Mouse (Mus musculus): Measurements from ENCODE around the gene Spata25. TPM values are rescaled to one million over a fixed set of nuclear protein-coding genes. Genes with fewer than 3 reads are reported as not detected.

Spata25 gene
- polyA plus RNA-seq, 1 experiment from 2014 or later: not detected

- H3K4me2 ChIP-seq (ENCODE audit: low read length): peak within 1 kb of the TSS; percentile 61
- peaks cover 14% of the 10 kb centered on the region for H3K4me1 ChIP-seq (ENCODE audit: control insufficient read depth, insufficient read depth, low read length)
- peak; percentile 99 for ATAC-seq
- 1% methylated on average over 32 of the region's 32 CpGs for WGBS
- H3K27ac ChIP-seq (ENCODE audit: low read length): peak within 1 kb of the TSS; percentile 95
- no peaks in the 10 kb centered on the region for H3K27me3 ChIP-seq (ENCODE audit: control insufficient read depth, insufficient read depth, low read depth, low read length)
- H3K36me3 ChIP-seq (ENCODE audit: control insufficient read depth, insufficient read depth, low read length): peaks cover 30% of the 10 kb centered on the region
- H3K9me3 ChIP-seq (replicated peaks; ENCODE audit: control insufficient read depth, low read length, poor library complexity, severe bottlenecking): no peaks in the 10 kb centered on the region
- H3K9ac ChIP-seq (ENCODE audit: low read depth, low read length): peak within 1 kb of the TSS; percentile 87
- peak within 1 kb of the TSS; percentile 69 for H3K4me3 ChIP-seq (ENCODE audit: low read depth, low read length)
Observed at GRCm38 (mm10) chr2:164822636-164823165, 5.6 kb downstream of the Spata25 start, which contains the start of gene Zswim1. Gene Zswim1 (plus strand): TSS chr2:164822686.

- Histone ChIP-seq H3K27ac (ENCODE audit: low read length) (no peak overlapping the region), H3K36me3 (ENCODE audit: control insufficient read depth, insufficient read depth, low read length) (peaks cover 23% of the 10 kb centered on the region), H3K27me3 (ENCODE audit: control insufficient read depth, insufficient read depth, low read depth, low read length) (no peaks in the 10 kb centered on the region), H3K9me3 (replicated peaks; ENCODE audit: control insufficient read depth, low read length, poor library complexity, severe bottlenecking) (no peaks in the 10 kb centered on the region), H3K4me3 (ENCODE audit: low read depth, low read length) (no peak overlapping the region), H3K9ac (ENCODE audit: low read depth, low read length) (no peak overlapping the region), H3K4me1 (ENCODE audit: control insufficient read depth, insufficient read depth, low read length) (peaks cover 14% of the 10 kb centered on the region), H3K4me2 (ENCODE audit: low read length) (no peak overlapping the region)
- 83% methylated on average over 6 of the region's 6 CpGs for WGBS
- no peak for ATAC-seq
Observed at GRCm38 (mm10) chr2:164821060-164821459, 7.3 kb downstream of the Spata25 start.

GRCm38 (mm10) chr2:164817703-164818102, 10.6 kb downstream of the Spata25 start:
- Histone ChIP-seq H3K4me2 (ENCODE audit: low read length) (no peak overlapping the region), H3K9me3 (replicated peaks; ENCODE audit: control insufficient read depth, low read length, poor library complexity, severe bottlenecking) (no peaks in the 10 kb centered on the region), H3K27ac (ENCODE audit: low read length) (no peak overlapping the region), H3K4me1 (ENCODE audit: control insufficient read depth, insufficient read depth, low read length) (peaks cover 6% of the 10 kb centered on the region), H3K9ac (ENCODE audit: low read depth, low read length) (no peak overlapping the region), H3K36me3 (ENCODE audit: control insufficient read depth, insufficient read depth, low read length) (peaks cover 10% of the 10 kb centered on the region), H3K4me3 (ENCODE audit: low read depth, low read length) (no peak overlapping the region), H3K27me3 (ENCODE audit: control insufficient read depth, insufficient read depth, low read depth, low read length) (no peaks in the 10 kb centered on the region)
- WGBS: 91% methylated on average over 5 of the region's 5 CpGs
- no peak for ATAC-seq

GRCm38 (mm10) chr2:164817206-164817605, 11.1 kb downstream of the Spata25 start:
- H3K9ac ChIP-seq (ENCODE audit: low read depth, low read length): no peak overlapping the region
- no peaks in the 10 kb centered on the region for H3K27me3 ChIP-seq (ENCODE audit: control insufficient read depth, insufficient read depth, low read depth, low read length)
- H3K9me3 ChIP-seq (replicated peaks; ENCODE audit: control insufficient read depth, low read length, poor library complexity, severe bottlenecking): no peaks in the 10 kb centered on the region
- H3K36me3 ChIP-seq (ENCODE audit: control insufficient read depth, insufficient read depth, low read length): peaks cover 10% of the 10 kb centered on the region
- no peak overlapping the region for H3K27ac ChIP-seq (ENCODE audit: low read length)
- 89% methylated on average over 6 of the region's 6 CpGs for WGBS
- H3K4me3 ChIP-seq (ENCODE audit: low read depth, low read length): no peak overlapping the region
- ATAC-seq: no peak
- H3K4me2 ChIP-seq (ENCODE audit: low read length): no peak overlapping the region
- H3K4me1 ChIP-seq (ENCODE audit: control insufficient read depth, insufficient read depth, low read length): peaks cover 4% of the 10 kb centered on the region

GRCm38 (mm10) chr2:164815821-164816220, 12.5 kb downstream of the Spata25 start:
- Histone ChIP-seq H3K27ac (ENCODE audit: low read length) (no peak overlapping the region), H3K27me3 (ENCODE audit: control insufficient read depth, insufficient read depth, low read depth, low read length) (no peaks in the 10 kb centered on the region), H3K4me2 (ENCODE audit: low read length) (no peak overlapping the region), H3K4me3 (ENCODE audit: low read depth, low read length) (no peak overlapping the region), H3K9ac (ENCODE audit: low read depth, low read length) (no peak overlapping the region), H3K36me3 (ENCODE audit: control insufficient read depth, insufficient read depth, low read length) (peaks cover 4% of the 10 kb centered on the region; the same call in 1 of the 2 replicates), H3K9me3 (replicated peaks; ENCODE audit: control insufficient read depth, low read length, poor library complexity, severe bottlenecking) (no peaks in the 10 kb centered on the region), H3K4me1 (ENCODE audit: control insufficient read depth, insufficient read depth, low read length) (no peaks in the 10 kb centered on the region)
- WGBS: 92% methylated on average over 8 of the region's 8 CpGs
- no peak for ATAC-seq

GRCm38 (mm10) chr2:164815348-164815747, 13.0 kb downstream of the Spata25 start:
- no peak overlapping the region for H3K4me3 ChIP-seq (ENCODE audit: low read depth, low read length)
- H3K4me1 ChIP-seq (ENCODE audit: control insufficient read depth, insufficient read depth, low read length): no peaks in the 10 kb centered on the region
- ATAC-seq: no peak
- 91% methylated on average over 5 of the region's 5 CpGs for WGBS
- peaks cover 2% of the 10 kb centered on the region; the same call in 1 of the 2 replicates for H3K36me3 ChIP-seq (ENCODE audit: control insufficient read depth, insufficient read depth, low read length)
- no peak overlapping the region for H3K27ac ChIP-seq (ENCODE audit: low read length)
- no peak overlapping the region for H3K9ac ChIP-seq (ENCODE audit: low read depth, low read length)
- no peak overlapping the region for H3K4me2 ChIP-seq (ENCODE audit: low read length)
- H3K9me3 ChIP-seq (replicated peaks; ENCODE audit: control insufficient read depth, low read length, poor library complexity, severe bottlenecking): no peaks in the 10 kb centered on the region
- no peaks in the 10 kb centered on the region for H3K27me3 ChIP-seq (ENCODE audit: control insufficient read depth, insufficient read depth, low read depth, low read length)

- H3K9me3 ChIP-seq (replicated peaks; ENCODE audit: control insufficient read depth, low read length, poor library complexity, severe bottlenecking): no peaks in the 10 kb centered on the region
- no peak for ATAC-seq
- H3K27ac ChIP-seq (ENCODE audit: low read length): no peak overlapping the region
- no peak overlapping the region for H3K9ac ChIP-seq (ENCODE audit: low read depth, low read length)
- H3K4me1 ChIP-seq (ENCODE audit: control insufficient read depth, insufficient read depth, low read length): no peaks in the 10 kb centered on the region
- H3K4me2 ChIP-seq (ENCODE audit: low read length): no peak overlapping the region
- peaks cover 8% of the 10 kb centered on the region; the same call in 1 of the 2 replicates for H3K36me3 ChIP-seq (ENCODE audit: control insufficient read depth, insufficient read depth, low read length)
- 67% methylated on average over 2 of the region's 2 CpGs for WGBS
- no peaks in the 10 kb centered on the region for H3K27me3 ChIP-seq (ENCODE audit: control insufficient read depth, insufficient read depth, low read depth, low read length)
- H3K4me3 ChIP-seq (ENCODE audit: low read depth, low read length): no peak overlapping the region
Observed at GRCm38 (mm10) chr2:164813557-164813956, 14.8 kb downstream of the Spata25 start.

- Histone ChIP-seq H3K36me3 (ENCODE audit: control insufficient read depth, insufficient read depth, low read length) (peaks cover 6% of the 10 kb centered on the region; the same call in 1 of the 2 replicates), H3K4me2 (ENCODE audit: low read length) (peak overlapping the region; percentile 68), H3K9ac (ENCODE audit: low read depth, low read length) (no peak overlapping the region), H3K9me3 (replicated peaks; ENCODE audit: control insufficient read depth, low read length, poor library complexity, severe bottlenecking) (no peaks in the 10 kb centered on the region), H3K4me3 (ENCODE audit: low read depth, low read length) (no peak overlapping the region), H3K27ac (ENCODE audit: low read length) (no peak overlapping the region), H3K4me1 (ENCODE audit: control insufficient read depth, insufficient read depth, low read length) (peaks cover 30% of the 10 kb centered on the region), H3K27me3 (ENCODE audit: control insufficient read depth, insufficient read depth, low read depth, low read length) (no peaks in the 10 kb centered on the region)
- 89% methylated on average over 7 of the region's 7 CpGs for WGBS
- no peak for ATAC-seq
Observed at GRCm38 (mm10) chr2:164806614-164807013, 21.7 kb downstream of the Spata25 start.

- H3K9ac ChIP-seq (ENCODE audit: low read depth, low read length): peak overlapping the region; percentile 83
- H3K27ac ChIP-seq (ENCODE audit: low read length): peak overlapping the region; percentile 81
- ATAC-seq: peak; percentile 49
- H3K4me3 ChIP-seq (ENCODE audit: low read depth, low read length): peak overlapping the region; percentile 76
- peaks cover 6% of the 10 kb centered on the region; the same call in 1 of the 2 replicates for H3K36me3 ChIP-seq (ENCODE audit: control insufficient read depth, insufficient read depth, low read length)
- peak overlapping the region; percentile 68 for H3K4me2 ChIP-seq (ENCODE audit: low read length)
- H3K9me3 ChIP-seq (replicated peaks; ENCODE audit: control insufficient read depth, low read length, poor library complexity, severe bottlenecking): no peaks in the 10 kb centered on the region
- no peaks in the 10 kb centered on the region for H3K27me3 ChIP-seq (ENCODE audit: control insufficient read depth, insufficient read depth, low read depth, low read length)
- H3K4me1 ChIP-seq (ENCODE audit: control insufficient read depth, insufficient read depth, low read length): peaks cover 30% of the 10 kb centered on the region
- WGBS: 1% methylated on average over 21 of the region's 21 CpGs
Observed at GRCm38 (mm10) chr2:164805332-164805718, 23.0 kb downstream of the Spata25 start.
